Mouse (Mus musculus): ENCODE measurements around the gene Mras. TPM values are rescaled to one million over a fixed set of nuclear protein-coding genes. Genes with fewer than 3 reads are reported as not detected.
A peak's percentile ranks its signal among the peaks of the same experiment; 100 is the strongest.

Mras gene
- polyA plus RNA-seq, 1 experiment from 2014 or later = 7.6 TPM

DNA sequence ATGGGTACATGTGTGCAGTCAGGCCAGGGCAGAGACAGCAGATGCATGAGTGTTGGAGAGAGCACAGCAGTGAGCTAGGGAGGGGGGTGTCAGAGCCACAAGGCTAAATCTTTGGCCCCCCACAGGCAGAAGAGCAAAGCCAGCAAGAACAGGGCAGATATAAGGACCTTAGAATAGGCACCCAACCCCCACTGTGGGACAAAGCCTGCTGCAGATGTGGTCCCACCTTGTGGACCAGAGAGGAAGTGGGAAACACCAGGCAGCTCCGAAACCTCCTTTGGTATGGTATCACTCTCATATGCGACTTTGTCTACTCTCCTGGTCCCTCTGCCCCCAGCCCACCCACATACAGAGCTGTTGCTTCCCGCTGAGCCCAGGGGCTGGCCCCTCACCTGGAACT is 15.3 kb downstream of the Mras start:
- H3K9me3 ChIP-seq = no peaks in the 10 kb centered on the region
- H3K4me3 ChIP-seq = no peak overlapping the region
- no peaks in the 10 kb centered on the region for H3K36me3 ChIP-seq (replicated peaks)
- 62% methylated on average over 3 of the region's 3 CpGs for WGBS
- no peak for DNase-seq (ENCODE audit: extremely low spot score, low spot score)
- peaks cover 54% of the 10 kb centered on the region for H3K4me1 ChIP-seq
- no peaks in the 10 kb centered on the region for H3K27me3 ChIP-seq (ENCODE audit: poor library complexity, severe bottlenecking)
- no peak overlapping the region for H3K27ac ChIP-seq

DNA sequence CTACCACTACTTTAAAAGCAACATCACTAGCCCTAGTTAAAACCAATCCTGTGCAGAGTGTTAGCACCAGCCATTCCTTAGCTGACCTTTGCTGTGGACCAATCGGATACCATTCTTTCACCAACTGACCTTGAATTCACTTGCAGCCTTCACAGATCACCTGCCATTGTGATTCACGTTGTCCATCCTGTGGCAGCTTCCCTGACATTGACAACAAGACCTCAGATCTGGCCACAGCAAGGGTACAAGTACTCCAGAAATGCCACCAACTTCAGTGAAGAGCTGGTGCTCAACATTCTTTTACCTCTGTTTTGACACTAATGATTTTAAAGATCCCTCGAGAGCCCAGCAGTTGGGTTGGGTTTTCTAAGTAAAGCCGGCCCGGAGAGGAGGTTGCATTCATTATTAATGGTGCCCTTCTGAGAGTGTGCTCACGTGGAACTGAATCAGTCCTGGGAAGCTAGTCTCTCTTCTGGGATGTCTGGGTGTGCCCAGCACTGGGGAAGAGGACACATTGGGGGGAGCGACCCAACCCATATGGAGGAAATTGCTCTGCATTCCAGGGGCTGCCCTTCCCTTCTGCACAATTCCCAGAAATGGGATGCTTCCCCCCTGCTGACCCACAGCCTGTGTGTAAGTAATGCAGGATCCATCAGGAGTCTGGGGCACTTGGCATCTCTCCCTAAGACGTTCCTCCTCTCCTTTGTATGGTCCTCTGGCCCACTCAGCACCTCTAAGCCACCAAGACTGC is 17.1 kb downstream of the Mras start:
- Histone ChIP-seq H3K4me1 (peaks cover 44% of the 10 kb centered on the region), H3K27me3 (ENCODE audit: poor library complexity, severe bottlenecking) (no peaks in the 10 kb centered on the region), H3K4me3 (no peak overlapping the region), H3K27ac (no peak overlapping the region), H3K9me3 (no peaks in the 10 kb centered on the region), H3K36me3 (replicated peaks) (no peaks in the 10 kb centered on the region)
- DNase-seq (ENCODE audit: extremely low spot score, low spot score) = no peak
- WGBS = 84% methylated on average over 8 of the region's 8 CpGs

DNA sequence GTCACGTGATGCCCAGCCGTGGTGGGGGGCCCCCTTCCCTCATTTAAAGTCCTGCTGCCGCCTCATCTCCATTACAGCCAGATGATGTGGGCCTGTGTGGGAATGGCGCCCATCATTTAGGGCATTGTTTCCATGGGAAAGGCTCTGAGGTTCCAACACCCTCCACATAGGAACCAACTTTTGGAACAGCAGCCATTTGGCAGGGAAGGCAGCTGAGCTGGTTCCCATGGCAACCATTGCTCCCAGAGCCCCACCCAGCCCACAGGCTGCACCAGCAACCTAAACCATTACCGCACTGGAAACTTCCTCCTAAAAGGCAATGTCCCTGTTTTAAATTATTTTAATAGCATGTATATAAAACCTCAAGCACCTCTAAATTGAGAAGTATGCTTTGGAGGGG is 18.8 kb downstream of the Mras start:
- H3K4me3 ChIP-seq = no peak overlapping the region
- H3K4me1 ChIP-seq = peaks cover 32% of the 10 kb centered on the region
- DNase-seq (ENCODE audit: extremely low spot score, low spot score) = no peak
- H3K27ac ChIP-seq = no peak overlapping the region
- WGBS = 86% methylated on average over 5 of the region's 5 CpGs
- no peaks in the 10 kb centered on the region for H3K27me3 ChIP-seq (ENCODE audit: poor library complexity, severe bottlenecking)
- no peaks in the 10 kb centered on the region for H3K36me3 ChIP-seq (replicated peaks)
- no peaks in the 10 kb centered on the region for H3K9me3 ChIP-seq

DNA sequence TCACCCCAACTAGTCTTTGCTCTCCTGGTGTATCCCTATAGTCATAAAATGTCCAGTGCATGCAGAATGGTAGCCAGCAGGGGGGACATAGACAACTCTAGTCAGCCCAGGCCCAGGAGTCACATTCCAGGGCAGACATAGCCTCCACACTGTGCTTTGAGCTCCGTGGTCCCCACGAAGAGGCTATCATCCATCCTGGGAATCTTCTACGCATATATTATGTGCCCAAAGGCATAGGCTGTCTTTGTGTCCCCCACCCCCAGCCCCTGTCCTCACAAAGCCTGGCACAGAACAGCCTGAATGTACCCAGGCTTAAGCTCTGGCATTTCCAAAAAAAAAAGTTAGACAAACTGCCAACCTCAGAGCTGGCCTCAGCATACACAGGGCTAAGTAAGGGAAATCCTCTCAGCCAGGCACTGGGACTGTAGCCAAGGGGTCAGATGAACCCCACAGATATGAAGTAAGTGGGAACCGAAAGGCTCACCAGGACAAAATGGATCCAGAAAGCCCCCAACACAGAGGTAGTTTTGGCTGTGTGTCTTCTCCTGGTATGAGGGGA is 19.8 kb downstream of the Mras start:
- 95% methylated on average over 4 of the region's 4 CpGs for WGBS
- Histone ChIP-seq H3K27me3 (ENCODE audit: poor library complexity, severe bottlenecking) (no peaks in the 10 kb centered on the region), H3K4me1 (peaks cover 30% of the 10 kb centered on the region), H3K9me3 (no peaks in the 10 kb centered on the region), H3K4me3 (no peak overlapping the region), H3K36me3 (replicated peaks) (no peaks in the 10 kb centered on the region), H3K27ac (no peak overlapping the region)
- DNase-seq (ENCODE audit: extremely low spot score, low spot score) = no peak

DNA sequence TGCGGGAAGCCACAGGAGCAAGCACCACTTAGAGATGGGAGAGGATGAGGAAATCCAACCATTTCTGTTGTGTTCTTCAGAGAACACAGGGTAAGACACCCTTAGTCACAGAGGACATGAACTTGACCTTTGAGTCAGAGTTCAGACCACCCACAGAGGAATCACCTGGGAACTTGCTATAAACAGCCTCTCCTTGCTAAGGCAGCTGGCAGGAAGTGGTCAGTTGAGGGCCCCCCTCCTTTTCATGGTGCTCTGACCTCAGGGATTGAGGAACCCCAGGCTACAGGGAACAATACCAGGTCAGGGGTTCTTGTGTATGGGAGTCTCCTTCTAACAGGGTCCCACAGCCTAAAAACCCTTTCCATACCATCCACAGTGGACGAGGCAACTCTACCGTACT is 20.4 kb downstream of the Mras start:
- no peak for DNase-seq (ENCODE audit: extremely low spot score, low spot score)
- H3K9me3 ChIP-seq = no peaks in the 10 kb centered on the region
- no peak overlapping the region for H3K27ac ChIP-seq
- peaks cover 26% of the 10 kb centered on the region for H3K4me1 ChIP-seq
- H3K27me3 ChIP-seq (ENCODE audit: poor library complexity, severe bottlenecking) = no peaks in the 10 kb centered on the region
- 84% methylated on average over 3 of the region's 3 CpGs for WGBS
- no peaks in the 10 kb centered on the region for H3K36me3 ChIP-seq (replicated peaks)
- H3K4me3 ChIP-seq = no peak overlapping the region

DNA sequence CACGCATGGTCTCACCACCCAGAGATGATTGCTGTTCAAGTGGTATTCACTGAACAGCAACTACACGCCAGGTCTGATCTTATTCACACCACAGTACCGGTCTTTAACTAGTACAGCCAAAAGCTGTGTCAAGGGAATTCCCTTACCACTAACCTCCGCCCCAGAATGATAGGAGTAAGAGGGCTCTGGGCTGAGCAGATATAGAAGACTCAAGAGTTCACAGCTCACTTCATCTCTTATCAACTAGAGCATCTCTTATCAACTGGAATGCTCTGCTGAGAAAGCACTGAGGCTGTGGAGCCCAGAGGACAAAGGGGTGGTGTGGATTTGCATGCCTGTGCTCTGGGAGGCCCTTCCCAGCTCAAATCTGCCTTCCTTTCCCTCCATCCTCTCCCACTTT is 25.4 kb downstream of the Mras start:
- no peak overlapping the region for H3K4me3 ChIP-seq
- H3K27ac ChIP-seq = no peak overlapping the region
- no peaks in the 10 kb centered on the region for H3K27me3 ChIP-seq (ENCODE audit: poor library complexity, severe bottlenecking)
- H3K36me3 ChIP-seq (replicated peaks) = no peaks in the 10 kb centered on the region
- no peaks in the 10 kb centered on the region for H3K9me3 ChIP-seq
- WGBS = 90% methylated on average over 4 of the region's 4 CpGs
- H3K4me1 ChIP-seq = peaks cover 10% of the 10 kb centered on the region
- no peak for DNase-seq (ENCODE audit: extremely low spot score, low spot score)

DNA sequence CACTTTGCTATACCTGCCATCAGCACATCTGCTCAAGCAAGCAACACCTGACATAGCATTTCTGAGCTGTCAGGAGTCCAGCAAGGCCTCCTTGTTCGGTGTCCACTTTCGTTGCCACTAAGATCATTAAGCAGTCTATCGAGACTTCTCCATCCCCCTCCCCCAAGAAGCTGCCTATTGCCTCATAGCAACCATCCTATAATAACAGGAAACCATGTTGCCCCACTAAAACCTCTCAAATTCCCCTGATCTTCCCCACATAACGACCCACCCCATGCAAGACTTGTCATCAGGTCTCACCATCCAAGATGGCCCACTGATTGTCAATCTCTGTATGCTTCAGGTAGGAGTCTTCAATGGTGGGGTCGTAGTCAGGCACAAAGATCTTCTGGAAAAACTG is 26.1 kb downstream of the Mras start:
- 92% methylated on average over 5 of the region's 5 CpGs for WGBS
- H3K4me1 ChIP-seq = 0 out of 2 replicates have a peak, but pooled peaks cover 5% of the 10 kb centered on the region
- H3K27me3 ChIP-seq (ENCODE audit: poor library complexity, severe bottlenecking) = no peaks in the 10 kb centered on the region
- H3K4me3 ChIP-seq = no peak overlapping the region
- H3K36me3 ChIP-seq (replicated peaks) = no peaks in the 10 kb centered on the region
- H3K27ac ChIP-seq = no peak overlapping the region
- no peaks in the 10 kb centered on the region for H3K9me3 ChIP-seq
- no peak for DNase-seq (ENCODE audit: extremely low spot score, low spot score)

DNA sequence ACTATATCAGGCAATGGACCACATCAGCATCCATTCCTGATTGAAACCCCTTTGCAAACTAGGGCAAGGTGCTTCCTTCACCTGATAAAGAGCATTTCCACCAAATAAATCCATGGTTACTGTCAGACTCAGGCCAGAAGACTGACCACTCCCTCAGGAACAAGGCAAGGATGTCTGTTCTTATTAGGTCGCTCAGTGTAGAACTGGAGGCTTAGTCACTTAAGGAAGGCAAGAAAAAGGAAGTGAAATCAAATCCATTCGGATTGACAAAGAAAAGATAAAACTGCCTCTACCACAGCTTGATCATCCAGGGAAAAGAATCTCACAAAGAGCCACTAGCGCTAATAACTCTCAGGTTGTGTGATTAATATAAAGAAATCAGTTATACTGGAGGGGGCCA is 27.9 kb downstream of the Mras start:
- WGBS = 91% methylated on average over 3 of the region's 3 CpGs

DNA sequence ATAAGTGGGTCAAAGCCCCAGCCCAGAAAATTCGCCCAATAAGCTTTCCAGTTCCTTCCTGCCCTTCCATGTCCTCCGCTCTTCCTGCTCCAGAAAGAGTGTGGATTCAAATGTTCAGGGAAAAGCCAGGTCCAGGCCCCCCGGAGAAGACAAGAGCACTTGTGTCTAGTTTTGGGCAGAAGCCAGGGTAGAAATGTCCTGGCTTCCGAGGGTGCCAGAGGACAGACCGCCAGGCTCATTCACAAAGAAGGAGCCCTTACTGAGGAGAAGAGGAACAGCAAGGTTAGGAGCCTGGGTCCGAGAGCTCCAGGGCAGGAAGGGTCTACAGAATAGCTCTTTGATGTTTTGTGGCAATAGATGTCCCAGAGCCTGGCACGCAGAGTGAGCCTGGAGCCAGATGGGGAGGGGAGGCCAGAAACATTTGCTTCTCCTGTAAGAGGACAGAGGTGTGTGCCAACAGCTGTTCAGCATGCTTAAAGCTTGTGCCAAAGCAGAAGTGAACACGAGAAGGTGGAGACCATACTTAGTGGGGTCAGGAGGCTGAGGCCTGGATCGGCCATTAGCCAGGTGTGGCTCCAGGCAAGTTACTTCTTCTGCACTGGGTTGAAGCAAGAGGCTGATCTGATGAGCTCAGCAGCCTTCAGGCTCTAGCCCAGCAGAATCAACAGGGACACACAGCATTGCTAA is 35.8 kb downstream of the Mras start:
- Histone ChIP-seq H3K4me1 (no peaks in the 10 kb centered on the region), H3K27ac (no peak overlapping the region), H3K9me3 (no peaks in the 10 kb centered on the region), H3K36me3 (replicated peaks) (no peaks in the 10 kb centered on the region), H3K4me3 (no peak overlapping the region), H3K27me3 (ENCODE audit: poor library complexity, severe bottlenecking) (no peaks in the 10 kb centered on the region)
- 87% methylated on average over 9 of the region's 9 CpGs for WGBS
- DNase-seq (ENCODE audit: extremely low spot score, low spot score) = no peak

More for the DNA sequence above, 27.9 kb downstream of the Mras start:
- no peaks in the 10 kb centered on the region for H3K9me3 ChIP-seq
- 0 out of 2 replicates have a peak, but pooled peaks cover 3% of the 10 kb centered on the region for H3K4me1 ChIP-seq
- H3K4me3 ChIP-seq = no peak overlapping the region
- no peaks in the 10 kb centered on the region for H3K36me3 ChIP-seq (replicated peaks)
- no peak overlapping the region for H3K27ac ChIP-seq
- DNase-seq (ENCODE audit: extremely low spot score, low spot score) = no peak
- H3K27me3 ChIP-seq (ENCODE audit: poor library complexity, severe bottlenecking) = no peaks in the 10 kb centered on the region

DNA sequence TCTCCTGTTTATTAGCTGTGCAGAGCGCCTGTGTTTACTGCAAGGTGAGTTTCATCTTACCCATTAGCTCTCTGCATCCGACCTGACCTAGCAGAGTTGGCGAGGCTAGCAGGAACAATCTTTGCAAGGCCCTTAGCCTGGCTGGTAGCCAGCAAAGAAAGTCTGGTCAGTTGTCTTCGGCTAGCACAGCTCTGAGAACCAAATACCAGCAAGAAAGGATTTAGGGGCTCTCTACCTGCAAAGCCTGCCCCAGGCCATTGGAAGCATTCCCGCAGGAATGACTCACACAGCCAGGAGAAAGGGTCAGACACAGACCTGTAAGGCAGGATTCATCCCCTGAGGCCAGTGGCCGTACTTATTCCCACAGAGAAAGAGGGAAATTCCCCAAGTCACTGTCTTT is 36.4 kb downstream of the Mras start:
- WGBS = 76% methylated on average over 6 of the region's 6 CpGs
- Histone ChIP-seq H3K27ac (no peak overlapping the region), H3K27me3 (ENCODE audit: poor library complexity, severe bottlenecking) (no peaks in the 10 kb centered on the region), H3K4me1 (no peaks in the 10 kb centered on the region), H3K4me3 (no peak overlapping the region), H3K9me3 (no peaks in the 10 kb centered on the region), H3K36me3 (replicated peaks) (no peaks in the 10 kb centered on the region)
- no peak for DNase-seq (ENCODE audit: extremely low spot score, low spot score)

DNA sequence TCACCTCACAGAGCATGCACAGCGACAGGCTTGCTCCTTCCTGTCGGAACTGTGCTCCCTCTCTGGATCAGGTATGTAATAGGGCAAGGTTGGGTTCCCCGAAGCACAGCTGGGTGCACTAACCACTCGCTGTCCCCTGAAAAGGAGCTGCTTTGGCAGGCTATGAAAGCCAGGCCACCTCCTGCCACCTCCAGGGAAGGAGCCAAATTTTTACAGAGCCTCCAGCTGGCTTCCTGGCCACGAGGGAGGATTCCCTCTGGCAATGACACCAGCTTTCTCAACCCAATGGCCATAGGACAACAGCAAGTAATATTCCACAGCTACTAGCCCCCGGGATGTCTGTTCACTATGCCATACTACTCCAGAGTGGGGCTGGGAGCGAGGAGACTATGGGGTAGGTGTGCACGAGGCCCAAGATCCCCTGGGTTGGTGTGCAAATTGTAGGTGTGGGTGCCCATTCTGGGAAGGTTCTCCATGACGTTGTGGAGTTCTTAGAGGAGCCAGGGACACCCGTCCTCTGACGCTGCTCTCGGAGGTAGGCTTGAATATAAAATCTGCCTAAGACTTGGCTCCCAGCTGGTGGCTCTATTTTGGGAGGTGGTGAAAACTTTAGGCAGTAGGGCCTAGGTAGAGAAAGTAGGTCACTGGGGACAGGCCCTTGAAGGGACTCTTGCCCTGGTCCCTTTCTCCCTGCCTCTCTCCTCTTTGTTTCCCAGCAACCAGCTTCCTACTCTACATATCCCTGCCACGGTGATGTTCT is 39.9 kb downstream of the Mras start:
- Histone ChIP-seq H3K36me3 (replicated peaks) (peaks cover 10% of the 10 kb centered on the region), H3K27me3 (ENCODE audit: poor library complexity, severe bottlenecking) (no peaks in the 10 kb centered on the region), H3K4me3 (no peak overlapping the region), H3K9me3 (no peaks in the 10 kb centered on the region), H3K27ac (no peak overlapping the region), H3K4me1 (peaks cover 7% of the 10 kb centered on the region)
- 84% methylated on average over 13 of the region's 13 CpGs for WGBS
- DNase-seq (ENCODE audit: extremely low spot score, low spot score) = no peak

DNA sequence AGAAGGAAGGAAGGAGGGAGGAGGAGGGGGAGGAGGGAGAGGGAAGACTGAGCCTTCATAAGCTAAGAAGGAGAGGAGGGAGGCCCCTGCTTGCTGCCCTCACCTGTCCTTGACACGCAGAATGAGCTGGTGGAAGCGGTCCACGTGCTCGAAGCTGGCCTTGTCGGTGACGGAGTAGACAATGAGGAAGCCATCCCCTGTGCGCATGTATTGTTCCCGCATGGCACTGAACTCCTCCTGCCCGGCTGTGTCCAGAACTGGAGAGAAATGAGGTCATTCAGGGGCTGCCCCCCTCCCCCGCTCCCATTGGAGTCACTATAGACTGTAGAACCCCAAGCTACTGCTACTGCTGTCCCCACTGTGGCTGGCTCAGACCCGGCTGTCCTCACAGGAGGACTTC is 42.8 kb downstream of the Mras start:
- Histone ChIP-seq H3K4me1 (peaks cover 7% of the 10 kb centered on the region), H3K36me3 (replicated peaks) (peaks cover 14% of the 10 kb centered on the region), H3K4me3 (no peak overlapping the region), H3K9me3 (no peaks in the 10 kb centered on the region), H3K27me3 (ENCODE audit: poor library complexity, severe bottlenecking) (no peaks in the 10 kb centered on the region), H3K27ac (0 out of 2 replicates have a peak overlapping the region, but pooled peaks have one; percentile 30)
- DNase-seq (ENCODE audit: extremely low spot score, low spot score) = no peak
- 77% methylated on average over 11 of the region's 11 CpGs for WGBS

Measured in forebrain, embryonic 10.5 days (tissue).